Mouse (Mus musculus) hindbrain, embryonic 10.5 days (tissue): Measurements from ENCODE around the gene Vmn2r56. TPM values are rescaled to one million over a fixed set of nuclear protein-coding genes. Genes with fewer than 3 reads are reported as not detected.
"Not testable (repeated sequence)": the region's sequence is repeated elsewhere in the genome, so short reads cannot be mapped to it uniquely, and the experiment has no call there.

Experiments used
- DNase-seq: peaks from one replicate; pipeline ENCODE4 v3.0.0-alpha.2; 2017; ENCODE audit warnings: low spot score
- H3K27ac ChIP-seq: fragments of 300-500 bp; sonication (generic); 2 replicates; pipeline ENCODE4 v1.5.1; 2016; ENCODE audit warnings: mild to moderate bottlenecking, moderate library complexity
- H3K27me3 ChIP-seq: fragments of 300-500 bp; sonication (generic); 2 replicates; pipeline ENCODE4 v1.6.1; 2016; ENCODE audit warnings: mild to moderate bottlenecking; ENCODE audit not compliant: poor library complexity, insufficient read depth, severe bottlenecking
- H3K36me3 ChIP-seq: fragments of 300-500 bp; sonication (generic); 2 replicates; pipeline ENCODE4 v1.6.1; 2016; ENCODE audit warnings: mild to moderate bottlenecking, moderate library complexity
- H3K4me1 ChIP-seq: fragments of 300-500 bp; sonication (generic); replicated peaks from 2 replicates; pipeline ENCODE4 v1.6.1; 2016; ENCODE audit warnings: mild to moderate bottlenecking
- H3K4me3 ChIP-seq: fragments of 300-500 bp; sonication (generic); 2 replicates; pipeline ENCODE4 v1.5.1; 2016; ENCODE audit warnings: mild to moderate bottlenecking, moderate library complexity
- H3K9me3 ChIP-seq: fragments of 300-500 bp; sonication (generic); 2 replicates; pipeline ENCODE4 v1.6.1; 2016; ENCODE audit warnings: mild to moderate bottlenecking, moderate library complexity
- WGBS: fragments of 180-500 bp; shearing (Covaris S2); methylation state at CpG from one replicate; pipeline ENCODE4 v1.1.7; 2016; 5-methylcytosine and 5-hydroxymethylcytosine counted together
- polyA plus RNA-seq: library from polyadenylated mRNA; unstranded; fragments of >200 nt; fragmentation: Nextera tagmentation; extraction: Ambion mirVana; gene quantifications from 2 replicates; pipeline ENCODE4 v1.2.1, GENCODE M21; 2016

The Vmn2r56 gene
- not detected in 2 replicates for polyA plus RNA-seq

DNA sequence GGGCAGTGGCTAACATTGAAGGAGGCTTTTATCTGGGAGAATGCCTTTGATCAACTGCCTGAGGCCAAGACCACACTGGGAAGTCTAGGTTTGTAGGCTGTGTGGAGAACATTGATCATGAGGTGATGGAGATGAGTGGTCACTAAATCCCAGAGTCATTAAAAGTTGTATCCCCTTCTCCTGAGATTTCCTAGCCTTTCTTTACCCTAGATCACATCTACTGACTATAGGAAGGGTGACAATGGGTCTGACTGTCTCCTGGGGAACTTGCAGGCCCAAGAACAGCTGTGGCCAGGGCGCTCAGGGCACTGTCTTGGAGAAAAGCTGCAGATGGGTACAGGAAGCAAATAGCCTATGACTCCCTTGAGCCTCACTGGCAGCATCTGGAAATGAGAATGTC is at the start of gene Vmn2r56:
Gene Vmn2r56 (minus strand): TSS at position 101 of the 400 bp plus-strand sequence.
- no peak within 1 kb of the TSS for H3K27ac ChIP-seq
- H3K4me1 ChIP-seq = no peaks in the 10 kb centered on the region
- 67% methylated on average over 1 of the region's 1 CpGs for WGBS
- H3K9me3 ChIP-seq = peaks cover 36% of the 10 kb centered on the region; the same call in 1 of the 2 replicates
- no peak within 1 kb of the TSS for H3K4me3 ChIP-seq
- no peaks in the 10 kb centered on the region for H3K36me3 ChIP-seq
- no peak for DNase-seq
- no peaks in the 10 kb centered on the region for H3K27me3 ChIP-seq

DNA sequence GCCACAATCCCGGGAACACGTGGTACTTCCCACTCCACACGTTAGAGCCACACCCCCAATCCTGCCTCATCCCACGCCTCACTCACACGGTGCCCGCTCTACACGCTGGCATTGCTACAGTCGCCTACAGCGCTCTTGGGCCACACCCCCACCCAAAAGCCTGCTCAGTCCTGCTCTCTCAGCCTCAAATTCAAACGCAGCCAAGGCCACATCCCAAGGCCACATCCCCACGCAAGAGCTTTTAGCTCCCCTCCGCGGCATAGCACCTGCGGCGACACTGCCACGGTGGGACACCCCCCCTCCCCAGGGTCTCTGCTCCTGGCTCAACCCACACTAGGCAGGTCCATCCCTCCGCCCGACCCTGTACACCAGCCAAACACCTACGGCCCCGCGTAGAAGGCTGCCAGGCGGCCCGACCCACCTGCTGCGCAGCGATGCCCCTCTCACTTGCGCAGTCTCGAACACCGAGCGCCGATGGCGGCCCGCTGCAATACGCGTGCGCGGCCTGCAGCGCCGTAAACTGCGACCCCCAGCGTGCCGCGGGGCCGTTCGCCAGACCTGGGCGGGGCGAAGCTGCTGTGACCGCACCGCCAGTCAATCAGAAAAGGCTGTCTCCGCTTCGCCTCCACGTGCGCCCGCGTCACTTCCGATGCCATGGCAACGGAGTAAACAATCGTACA is 45.5 kb upstream of the Vmn2r56 start:
- Histone ChIP-seq H3K27ac (peak overlapping the region; percentile 82), H3K36me3 (peaks cover 2% of the 10 kb centered on the region), H3K4me3 (peak overlapping the region; percentile 70), H3K4me1 (peaks cover 15% of the 10 kb centered on the region), H3K9me3 (peaks cover 5% of the 10 kb centered on the region; the same call in 1 of the 2 replicates), H3K27me3 (no peaks in the 10 kb centered on the region)
- peak; percentile 90 for DNase-seq
- WGBS = under 1% methylated on average over 57 of the region's 57 CpGs

DNA sequence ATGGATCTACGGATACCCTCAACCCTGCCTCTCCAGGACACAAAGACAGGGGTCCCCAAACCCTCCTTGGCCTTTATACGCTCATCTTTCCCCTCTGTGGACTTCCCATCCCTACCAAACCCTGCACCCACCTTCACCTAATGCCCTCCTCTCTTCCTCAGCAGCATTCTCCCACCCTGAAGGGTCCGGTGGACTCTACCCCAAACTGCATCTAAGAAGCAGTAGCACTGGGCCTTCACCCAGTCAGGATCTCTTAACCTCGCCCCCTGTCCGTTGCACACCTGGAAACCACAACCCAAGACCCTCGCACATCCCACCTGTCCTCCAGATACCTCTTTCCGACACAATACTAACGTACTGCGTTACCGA is 45.0 kb upstream of the Vmn2r56 start:
- Histone ChIP-seq H3K36me3 (peaks cover 7% of the 10 kb centered on the region), H3K27ac (peak overlapping the region; percentile 82), H3K9me3 (peaks cover 10% of the 10 kb centered on the region), H3K4me1 (peaks cover 15% of the 10 kb centered on the region), H3K27me3 (no peaks in the 10 kb centered on the region), H3K4me3 (peak overlapping the region; percentile 70)
- DNase-seq = no peak
- WGBS = 20% methylated on average over 10 of the region's 10 CpGs

DNA sequence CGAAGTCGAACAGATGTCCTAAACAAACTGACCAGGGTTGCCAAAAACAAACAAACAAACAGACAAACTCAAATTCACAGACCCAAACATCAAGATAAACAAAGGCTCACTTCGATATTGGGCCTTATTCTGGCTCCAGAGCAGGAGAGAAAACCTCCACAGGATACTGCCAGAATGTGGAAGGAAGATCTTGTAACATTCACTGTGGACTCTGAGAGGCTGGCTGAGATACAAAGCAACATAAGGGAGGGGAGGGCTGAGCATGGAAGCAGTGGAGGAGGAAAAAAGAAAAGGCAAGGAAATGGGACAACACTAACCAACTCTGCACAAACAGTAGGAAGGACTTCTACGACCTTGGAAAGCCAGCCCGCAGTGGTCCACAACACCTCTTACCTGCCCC is 44.3 kb upstream of the Vmn2r56 start:
- H3K27me3 ChIP-seq = no peaks in the 10 kb centered on the region
- H3K36me3 ChIP-seq = peaks cover 14% of the 10 kb centered on the region
- WGBS = 91% methylated on average over 5 of the region's 5 CpGs
- H3K27ac ChIP-seq = no peak overlapping the region
- no peak overlapping the region for H3K4me3 ChIP-seq
- H3K9me3 ChIP-seq = peaks cover 15% of the 10 kb centered on the region
- no peak for DNase-seq
- peaks cover 15% of the 10 kb centered on the region for H3K4me1 ChIP-seq

DNA sequence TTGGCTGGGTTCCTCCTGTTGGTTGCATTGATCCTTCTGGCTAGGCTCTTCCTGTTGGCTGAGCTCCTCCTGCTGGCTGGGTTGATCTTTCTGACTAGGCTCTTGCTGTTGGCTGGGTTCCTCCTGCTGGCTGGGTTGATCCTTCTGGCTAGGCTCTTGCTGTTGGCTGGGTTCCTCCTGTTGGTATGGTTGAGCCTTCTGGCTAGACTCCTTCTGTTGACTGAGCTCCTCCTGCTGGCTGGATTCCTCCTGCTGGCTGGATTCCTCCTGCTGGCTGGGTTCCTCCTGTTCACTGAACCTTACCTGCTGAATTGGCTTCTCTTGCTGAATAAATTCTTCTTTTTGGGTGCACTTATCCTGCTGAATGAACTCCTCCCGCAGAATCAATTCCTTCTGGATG is 39.8 kb upstream of the Vmn2r56 start:
- H3K36me3 ChIP-seq = peaks cover 59% of the 10 kb centered on the region
- H3K4me1 ChIP-seq = peaks cover 3% of the 10 kb centered on the region
- no peaks in the 10 kb centered on the region for H3K27me3 ChIP-seq
- WGBS = 91% methylated on average over 1 of the region's 1 CpGs
- DNase-seq = no peak
- H3K27ac ChIP-seq = no peak overlapping the region
- H3K4me3 ChIP-seq = no peak overlapping the region
- H3K9me3 ChIP-seq = peaks cover 18% of the 10 kb centered on the region

DNA sequence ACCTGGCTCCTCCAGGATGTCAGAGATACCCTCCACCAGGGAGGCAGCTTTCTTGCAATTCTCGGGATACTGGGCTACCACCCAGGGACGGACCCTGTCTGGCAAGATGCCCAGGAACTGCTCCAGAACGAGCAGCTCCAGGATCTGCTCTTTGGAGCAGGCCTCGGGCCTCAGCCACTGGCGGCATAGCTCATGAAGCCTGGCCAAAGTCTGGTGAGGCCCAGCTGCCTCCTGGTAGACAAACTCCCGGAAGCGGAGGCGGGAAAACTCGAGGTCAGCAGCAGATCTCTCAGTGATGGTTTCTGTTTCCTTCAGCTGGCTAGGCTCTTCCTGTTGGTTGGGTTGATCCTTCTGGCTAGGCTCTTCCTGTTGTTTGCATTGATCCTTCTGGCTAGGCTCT is 39.3 kb upstream of the Vmn2r56 start:
- H3K9me3 ChIP-seq = peaks cover 18% of the 10 kb centered on the region
- no peak for DNase-seq
- no peaks in the 10 kb centered on the region for H3K27me3 ChIP-seq
- H3K36me3 ChIP-seq = peaks cover 64% of the 10 kb centered on the region
- H3K27ac ChIP-seq = no peak overlapping the region
- no peaks in the 10 kb centered on the region for H3K4me1 ChIP-seq
- 95% methylated on average over 9 of the region's 9 CpGs for WGBS
- H3K4me3 ChIP-seq = no peak overlapping the region

DNA sequence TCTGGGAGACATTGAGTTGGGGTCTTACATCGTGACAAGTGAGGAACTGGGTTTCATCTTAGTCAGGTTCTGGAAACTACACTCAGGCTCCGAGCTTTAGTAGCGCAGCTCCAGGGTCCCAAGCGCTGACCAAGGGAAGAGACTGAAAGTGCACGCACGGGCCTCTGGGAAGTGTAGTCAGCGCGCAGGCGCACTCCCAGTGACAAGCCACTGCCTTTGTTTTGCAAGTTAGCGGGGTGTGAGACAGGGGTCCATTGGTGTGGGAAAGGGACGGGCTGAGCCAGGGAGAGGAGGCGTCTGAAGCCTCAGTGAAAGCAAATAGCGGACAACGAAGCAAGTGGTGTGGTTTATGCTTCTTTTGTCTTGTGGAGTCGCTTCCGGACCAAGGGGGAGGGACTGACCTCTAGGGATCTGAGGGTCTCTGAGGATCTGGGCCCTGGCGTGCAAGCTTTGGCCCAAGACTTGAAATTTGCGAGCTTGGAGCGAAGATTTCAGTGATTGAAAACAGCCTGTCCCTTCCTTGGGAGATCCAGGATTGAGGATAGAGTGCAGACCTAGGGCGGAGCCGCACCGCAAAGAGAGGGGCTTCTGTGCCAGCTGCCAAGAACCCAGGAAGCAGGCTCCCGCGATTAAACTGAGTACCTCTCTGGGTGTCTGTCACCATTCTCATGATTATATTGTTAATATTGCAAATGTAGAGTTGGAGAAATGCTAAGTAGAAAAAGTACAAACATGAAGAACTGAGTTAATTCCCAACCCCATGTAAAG is 14.8 kb upstream of the Vmn2r56 start:
- Histone ChIP-seq H3K27ac (no peak overlapping the region), H3K4me1 (no peaks in the 10 kb centered on the region), H3K4me3 (no peak overlapping the region), H3K27me3 (no peaks in the 10 kb centered on the region), H3K9me3 (peaks cover 18% of the 10 kb centered on the region), H3K36me3 (no peaks in the 10 kb centered on the region)
- WGBS = 67% methylated on average over 24 of the region's 24 CpGs
- peak; percentile 3 for DNase-seq

DNA sequence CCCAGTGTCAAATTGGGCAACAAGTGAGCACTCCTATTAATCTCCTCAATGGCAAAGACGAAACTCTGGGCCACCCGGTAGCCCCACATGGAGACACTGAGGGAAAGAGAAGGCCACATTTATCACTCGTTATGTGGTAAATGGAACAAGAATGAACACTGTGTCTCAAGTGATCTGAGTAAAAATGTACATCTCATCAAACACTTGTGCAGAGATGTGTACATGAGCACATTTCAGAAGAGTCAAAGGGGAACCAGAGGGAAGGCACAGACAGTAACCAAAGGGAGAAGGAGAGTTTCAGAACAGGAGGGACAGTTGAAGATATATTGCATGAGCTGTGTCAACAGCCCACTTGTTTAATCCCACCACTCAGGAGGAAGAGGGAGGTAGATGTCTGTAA is 49.9 kb downstream of the Vmn2r56 start, which contains the start of gene Vmn2r55:
Gene Vmn2r55 (minus strand): TSS at position 101 of the 400 bp plus-strand sequence.
- H3K36me3 ChIP-seq, DNase-seq, H3K9me3 ChIP-seq, H3K27ac ChIP-seq, H3K4me1 ChIP-seq, H3K27me3 ChIP-seq, H3K4me3 ChIP-seq: not testable (repeated sequence)
- 85% methylated on average over 3 of the region's 3 CpGs for WGBS

DNA sequence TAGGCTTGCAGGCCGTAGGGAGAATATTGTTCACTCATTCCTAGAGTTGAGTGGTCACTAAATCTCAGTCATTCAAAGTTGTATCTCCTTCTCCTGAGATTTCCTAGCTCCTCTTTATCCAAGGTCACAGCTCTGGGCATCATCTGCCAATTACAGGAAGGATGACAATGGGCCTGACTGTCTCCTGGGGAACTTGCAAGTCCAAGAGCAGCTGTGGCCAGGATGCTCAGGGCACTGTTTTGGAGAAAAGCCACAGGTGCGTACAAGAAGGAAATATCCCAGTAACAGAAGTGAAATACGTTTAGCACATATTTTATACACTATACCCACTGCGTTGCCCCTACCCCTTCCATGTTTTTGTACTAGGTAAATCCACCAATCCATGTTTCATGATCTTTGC is 94.6 kb downstream of the Vmn2r56 start, which contains the start of gene Vmn2r54:
Gene Vmn2r54 (minus strand): TSS at position 101 of the 400 bp plus-strand sequence.
- WGBS = 85% methylated on average over 3 of the region's 4 CpGs
- DNase-seq, H3K27ac ChIP-seq, H3K4me1 ChIP-seq, H3K4me3 ChIP-seq, H3K27me3 ChIP-seq, H3K9me3 ChIP-seq, H3K36me3 ChIP-seq: not testable (repeated sequence)

Other genes with a start within 250 kb of the Vmn2r56 start
- gene 2900092C05Rik, start 222.5 kb downstream of the Vmn2r56 start, polyA plus RNA-seq = not detected in 2 replicates
- not detected in 2 replicates for gene Vmn2r53, start 126.2 kb downstream of the Vmn2r56 start, polyA plus RNA-seq
- not detected in 2 replicates for gene Vmn2r54, start 94.7 kb downstream of the Vmn2r56 start, polyA plus RNA-seq
- not detected in 2 replicates for gene Vmn2r55, start 50.0 kb downstream of the Vmn2r56 start, polyA plus RNA-seq
- 10.8 and 12.0 TPM in 2 replicates for gene Zscan18, start 68.6 kb upstream of the Vmn2r56 start, polyA plus RNA-seq
- gene Zfp329, start 83.9 kb upstream of the Vmn2r56 start, polyA plus RNA-seq = 14.1 and 15.8 TPM in 2 replicates
- 26.7 and 26.9 TPM in 2 replicates for gene Zfp110, start 99.8 kb upstream of the Vmn2r56 start, polyA plus RNA-seq
- 4.7 and 4.9 TPM in 2 replicates for gene Zfp128, start 146.2 kb upstream of the Vmn2r56 start, polyA plus RNA-seq
- 14.8 and 18.4 TPM in 2 replicates for gene Zscan22, start 162.8 kb upstream of the Vmn2r56 start, polyA plus RNA-seq
- gene Rps5, start 187.3 kb upstream of the Vmn2r56 start, polyA plus RNA-seq = 868 and 1,033 TPM in 2 replicates
- 0.62 and 0.77 TPM in 2 replicates for gene Rnf225, start 192.4 kb upstream of the Vmn2r56 start, polyA plus RNA-seq
- gene Zfp324, start 230.8 kb upstream of the Vmn2r56 start, polyA plus RNA-seq = 11.8 and 12.7 TPM in 2 replicates
- gene Zfp446, start 242.8 kb upstream of the Vmn2r56 start, polyA plus RNA-seq = 16.6 and 17.0 TPM in 2 replicates